Mouse (Mus musculus): Measurements from ENCODE around the gene Poc1a. TPM values are rescaled to one million over a fixed set of nuclear protein-coding genes. Genes with fewer than 3 reads are reported as not detected.

Gene Poc1a
- polyA plus RNA-seq, 1 experiment, result 72.2 TPM

DNA sequence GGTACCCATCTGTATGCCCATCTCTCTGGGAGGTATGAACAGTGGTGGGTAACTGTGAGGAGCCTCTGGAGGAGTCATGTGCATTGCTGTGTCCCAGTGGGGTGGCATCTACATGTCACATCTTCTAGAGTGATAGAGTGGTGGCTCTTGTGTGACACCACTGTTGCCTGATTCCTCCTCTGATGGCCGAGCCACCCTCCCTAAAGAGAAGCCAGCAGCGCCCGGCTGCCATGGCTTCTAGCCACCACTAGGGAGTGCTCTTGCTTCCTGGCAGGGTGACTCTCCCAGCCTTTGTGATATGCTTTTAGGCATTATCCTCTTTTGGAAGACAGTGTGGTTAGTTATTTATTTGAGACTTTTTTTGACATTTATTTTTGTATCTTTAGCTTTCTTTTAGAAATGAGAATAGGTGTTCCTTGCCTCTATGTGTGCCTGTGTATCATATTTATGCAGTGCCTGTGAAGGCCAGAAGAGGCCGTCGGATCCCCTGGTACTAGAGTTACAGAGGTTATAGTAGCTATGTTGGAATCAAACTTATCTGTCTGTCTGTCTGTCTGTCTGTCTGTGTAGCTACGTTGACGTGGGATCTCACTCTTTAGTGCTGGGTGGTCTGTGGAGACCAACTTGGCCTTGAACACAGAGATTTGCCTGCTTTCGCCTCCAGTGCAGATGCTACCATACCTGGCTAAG lies 25.9 kb downstream of the Poc1a start:
- TF ChIP-seq CTCF (IDR thresholded peaks at IDR 0.05; ENCODE audit: control insufficient read depth, insufficient read depth, insufficient replicate concordance, low read depth, low read length), result peak; percentile 69; the same call in 1 of the 2 replicates
- TF ChIP-seq POLR2A (IDR thresholded peaks at IDR 0.05; ENCODE audit: control insufficient read depth, low read depth, low read length), result no peak
- no peak overlapping the region for H3K27ac ChIP-seq (ENCODE audit: control insufficient read depth, insufficient read depth, low read depth, low read length)
- H3K27me3 ChIP-seq (ENCODE audit: control insufficient read depth, insufficient read depth, low read length), result no peaks in the 10 kb centered on the region
- no peak overlapping the region for H3K4me3 ChIP-seq (ENCODE audit: control insufficient read depth, low read depth, low read length)
- H3K36me3 ChIP-seq (ENCODE audit: control insufficient read depth, insufficient read depth, low read length), result no peaks in the 10 kb centered on the region; the same call in none of the 2 replicates
- no peaks in the 10 kb centered on the region; the same call in 1 of the 2 replicates for H3K4me1 ChIP-seq (ENCODE audit: control insufficient read depth, insufficient read depth, low read length)

DNA sequence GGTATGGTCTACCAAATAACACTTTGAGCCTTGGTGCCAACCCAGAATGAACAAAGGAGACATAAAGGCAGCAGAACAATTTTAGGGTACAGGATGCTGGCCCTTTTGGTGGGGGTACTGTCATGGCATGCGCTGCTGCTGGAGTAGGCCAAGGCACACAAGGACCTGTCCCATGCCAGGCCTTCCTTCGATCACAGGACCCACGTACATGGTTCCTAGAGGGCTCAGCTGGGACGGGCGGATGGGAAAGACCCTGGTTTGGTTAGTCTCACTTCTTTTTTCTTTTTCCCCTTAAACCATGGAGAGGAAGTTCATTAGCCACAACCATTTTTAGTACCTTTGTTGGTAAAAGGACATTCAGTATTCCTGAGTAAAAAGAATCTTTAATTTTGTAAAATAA lies 27.3 kb downstream of the Poc1a start:
- no peaks in the 10 kb centered on the region; the same call in 1 of the 2 replicates for H3K36me3 ChIP-seq (ENCODE audit: control insufficient read depth, insufficient read depth, low read length)
- H3K4me3 ChIP-seq (ENCODE audit: control insufficient read depth, low read depth, low read length), result no peak overlapping the region
- H3K27me3 ChIP-seq (ENCODE audit: control insufficient read depth, insufficient read depth, low read length), result no peaks in the 10 kb centered on the region
- TF ChIP-seq POLR2A (IDR thresholded peaks at IDR 0.05; ENCODE audit: control insufficient read depth, low read depth, low read length) (no peak), CTCF (IDR thresholded peaks at IDR 0.05; ENCODE audit: control insufficient read depth, insufficient read depth, insufficient replicate concordance, low read depth, low read length) (no peak)
- H3K27ac ChIP-seq (ENCODE audit: control insufficient read depth, insufficient read depth, low read depth, low read length), result no peak overlapping the region
- no peaks in the 10 kb centered on the region; the same call in none of the 2 replicates for H3K4me1 ChIP-seq (ENCODE audit: control insufficient read depth, insufficient read depth, low read length)

DNA sequence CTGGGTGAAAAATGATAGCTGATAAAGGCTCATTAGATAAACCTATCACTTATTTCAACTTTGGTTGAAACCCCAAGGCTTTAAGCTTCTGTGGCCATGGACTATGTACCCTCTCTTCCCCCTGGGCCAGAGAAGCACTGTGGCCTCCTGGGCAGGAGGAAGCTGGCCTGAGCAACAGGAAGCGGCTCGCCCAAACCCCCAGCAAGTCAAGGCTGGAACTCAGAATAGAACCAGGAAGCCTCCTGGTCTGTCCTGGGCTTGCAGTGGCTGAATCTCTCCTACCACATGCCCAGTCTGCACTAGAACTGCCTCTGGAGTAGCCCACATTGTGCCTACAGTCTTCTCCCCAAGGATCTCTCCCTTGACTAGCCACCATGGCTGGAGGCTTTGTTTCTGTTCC lies 27.7 kb downstream of the Poc1a start:
- H3K27ac ChIP-seq (ENCODE audit: control insufficient read depth, insufficient read depth, low read depth, low read length), result no peak overlapping the region
- H3K36me3 ChIP-seq (ENCODE audit: control insufficient read depth, insufficient read depth, low read length), result no peaks in the 10 kb centered on the region; the same call in 1 of the 2 replicates
- no peak overlapping the region for H3K4me3 ChIP-seq (ENCODE audit: control insufficient read depth, low read depth, low read length)
- TF ChIP-seq POLR2A (IDR thresholded peaks at IDR 0.05; ENCODE audit: control insufficient read depth, low read depth, low read length) (no peak), CTCF (IDR thresholded peaks at IDR 0.05; ENCODE audit: control insufficient read depth, insufficient read depth, insufficient replicate concordance, low read depth, low read length) (no peak)
- H3K27me3 ChIP-seq (ENCODE audit: control insufficient read depth, insufficient read depth, low read length), result no peaks in the 10 kb centered on the region
- H3K4me1 ChIP-seq (ENCODE audit: control insufficient read depth, insufficient read depth, low read length), result no peaks in the 10 kb centered on the region; the same call in none of the 2 replicates

DNA sequence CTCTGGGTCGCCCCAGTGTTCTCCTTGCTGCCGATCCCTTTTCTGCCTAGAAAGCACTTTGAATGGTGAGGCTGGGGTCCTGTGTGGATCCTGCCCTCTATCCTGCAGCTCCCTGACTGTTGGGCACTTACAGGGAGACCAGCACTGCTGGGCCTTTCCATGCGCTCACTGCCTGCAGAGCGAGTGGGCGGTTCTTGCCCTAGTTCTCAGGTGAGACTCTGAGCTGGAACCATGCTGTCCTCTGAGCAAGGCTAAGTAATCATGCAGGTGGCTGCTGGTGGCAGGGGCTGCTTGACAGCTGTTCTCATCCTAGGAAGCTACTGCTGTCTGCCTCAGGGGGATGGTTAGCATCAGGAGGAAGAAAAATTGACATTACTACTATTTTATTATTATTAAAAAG lies 28.1 kb downstream of the Poc1a start:
- no peaks in the 10 kb centered on the region; the same call in none of the 2 replicates for H3K4me1 ChIP-seq (ENCODE audit: control insufficient read depth, insufficient read depth, low read length)
- TF ChIP-seq CTCF (IDR thresholded peaks at IDR 0.05; ENCODE audit: control insufficient read depth, insufficient read depth, insufficient replicate concordance, low read depth, low read length), result no peak
- TF ChIP-seq POLR2A (IDR thresholded peaks at IDR 0.05; ENCODE audit: control insufficient read depth, low read depth, low read length), result no peak
- no peak overlapping the region for H3K27ac ChIP-seq (ENCODE audit: control insufficient read depth, insufficient read depth, low read depth, low read length)
- no peaks in the 10 kb centered on the region; the same call in 1 of the 2 replicates for H3K36me3 ChIP-seq (ENCODE audit: control insufficient read depth, insufficient read depth, low read length)
- H3K27me3 ChIP-seq (ENCODE audit: control insufficient read depth, insufficient read depth, low read length), result no peaks in the 10 kb centered on the region
- H3K4me3 ChIP-seq (ENCODE audit: control insufficient read depth, low read depth, low read length), result no peak overlapping the region

DNA sequence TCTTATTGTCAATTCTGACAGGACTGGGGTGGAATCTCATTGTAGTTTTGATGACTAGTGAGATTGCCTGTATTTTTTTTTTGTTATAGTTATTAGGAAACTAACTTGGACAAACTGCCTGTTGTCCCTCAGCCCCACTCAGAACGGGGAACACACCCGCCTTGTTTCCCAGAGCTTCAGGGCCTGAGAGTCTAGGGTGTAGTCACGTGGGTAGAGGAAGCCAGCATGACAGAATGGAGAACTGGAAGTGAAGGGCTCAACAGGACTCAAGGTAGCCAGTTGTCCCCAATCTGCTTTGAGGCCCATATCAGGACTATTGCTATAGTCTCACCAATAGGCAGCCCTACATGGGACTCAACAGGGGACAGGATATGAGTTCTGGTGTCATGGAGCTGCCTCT lies 29.0 kb downstream of the Poc1a start:
- TF ChIP-seq CTCF (IDR thresholded peaks at IDR 0.05; ENCODE audit: control insufficient read depth, insufficient read depth, insufficient replicate concordance, low read depth, low read length), result no peak
- no peak for TF ChIP-seq POLR2A (IDR thresholded peaks at IDR 0.05; ENCODE audit: control insufficient read depth, low read depth, low read length)
- H3K4me3 ChIP-seq (ENCODE audit: control insufficient read depth, low read depth, low read length), result no peak overlapping the region
- H3K27me3 ChIP-seq (ENCODE audit: control insufficient read depth, insufficient read depth, low read length), result no peaks in the 10 kb centered on the region
- H3K4me1 ChIP-seq (ENCODE audit: control insufficient read depth, insufficient read depth, low read length), result no peaks in the 10 kb centered on the region; the same call in none of the 2 replicates
- no peak overlapping the region for H3K27ac ChIP-seq (ENCODE audit: control insufficient read depth, insufficient read depth, low read depth, low read length)
- H3K36me3 ChIP-seq (ENCODE audit: control insufficient read depth, insufficient read depth, low read length), result no peaks in the 10 kb centered on the region; the same call in 1 of the 2 replicates

DNA sequence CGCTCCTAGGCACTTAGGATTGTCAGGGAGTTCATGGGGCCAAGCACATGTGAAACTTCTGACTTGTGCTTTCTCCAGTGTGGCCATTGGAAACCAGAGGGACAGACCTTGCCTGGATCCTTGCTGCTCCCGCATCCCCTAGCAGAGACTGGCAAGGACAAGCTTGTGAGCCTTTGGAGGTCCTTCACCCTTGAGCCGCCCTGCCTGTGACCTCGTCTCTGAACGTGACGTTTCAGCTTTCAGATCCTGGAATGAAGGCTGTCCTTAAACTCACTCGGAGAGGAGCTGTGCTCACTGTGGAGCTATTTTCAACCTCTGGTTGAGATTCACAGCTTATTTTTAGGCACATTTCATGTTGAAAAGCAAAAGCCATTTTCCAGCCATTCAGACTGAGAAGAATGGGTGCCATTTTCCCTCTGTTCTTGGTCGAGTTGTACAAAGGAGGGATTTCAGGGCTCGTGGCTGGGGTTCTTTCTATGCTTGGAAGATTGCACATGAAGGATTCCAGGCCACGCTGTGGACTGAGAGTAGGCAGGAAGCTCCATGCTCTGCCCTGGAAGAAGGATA lies 30.8 kb downstream of the Poc1a start:
- Histone ChIP-seq H3K4me3 (ENCODE audit: control insufficient read depth, low read depth, low read length) (no peak overlapping the region), H3K4me1 (ENCODE audit: control insufficient read depth, insufficient read depth, low read length) (no peaks in the 10 kb centered on the region; the same call in none of the 2 replicates), H3K27ac (ENCODE audit: control insufficient read depth, insufficient read depth, low read depth, low read length) (no peak overlapping the region), H3K36me3 (ENCODE audit: control insufficient read depth, insufficient read depth, low read length) (no peaks in the 10 kb centered on the region; the same call in 1 of the 2 replicates), H3K27me3 (ENCODE audit: control insufficient read depth, insufficient read depth, low read length) (no peaks in the 10 kb centered on the region)
- no peak for TF ChIP-seq POLR2A (IDR thresholded peaks at IDR 0.05; ENCODE audit: control insufficient read depth, low read depth, low read length)
- no peak for TF ChIP-seq CTCF (IDR thresholded peaks at IDR 0.05; ENCODE audit: control insufficient read depth, insufficient read depth, insufficient replicate concordance, low read depth, low read length)

DNA sequence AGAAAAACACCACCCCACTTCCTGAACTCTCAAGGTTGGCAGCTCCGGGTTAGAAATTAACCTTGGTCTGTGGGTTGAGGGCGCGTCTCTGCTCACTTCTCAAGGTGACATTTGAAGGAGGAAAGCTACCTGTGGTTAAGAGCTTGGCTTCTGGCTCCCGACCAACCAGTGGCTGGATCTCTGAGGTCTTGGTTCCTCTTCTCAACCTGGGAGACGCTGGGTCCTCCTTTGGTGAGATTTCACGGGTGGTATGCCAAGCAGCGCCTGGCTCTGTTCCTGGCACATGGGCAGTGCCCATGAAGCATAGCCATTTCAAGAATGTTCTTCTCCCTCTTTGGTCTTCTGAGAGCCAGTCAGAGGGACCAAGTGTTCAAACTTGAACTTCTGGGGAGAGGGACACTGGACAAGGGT lies 32.1 kb downstream of the Poc1a start:
- TF ChIP-seq POLR2A (IDR thresholded peaks at IDR 0.05; ENCODE audit: control insufficient read depth, low read depth, low read length), result no peak
- TF ChIP-seq CTCF (IDR thresholded peaks at IDR 0.05; ENCODE audit: control insufficient read depth, insufficient read depth, insufficient replicate concordance, low read depth, low read length), result no peak
- Histone ChIP-seq H3K36me3 (ENCODE audit: control insufficient read depth, insufficient read depth, low read length) (no peaks in the 10 kb centered on the region; the same call in 1 of the 2 replicates), H3K27ac (ENCODE audit: control insufficient read depth, insufficient read depth, low read depth, low read length) (no peak overlapping the region), H3K27me3 (ENCODE audit: control insufficient read depth, insufficient read depth, low read length) (no peaks in the 10 kb centered on the region), H3K4me1 (ENCODE audit: control insufficient read depth, insufficient read depth, low read length) (no peaks in the 10 kb centered on the region; the same call in 1 of the 2 replicates), H3K4me3 (ENCODE audit: control insufficient read depth, low read depth, low read length) (no peak overlapping the region)
